In the genomic region with DNA sequence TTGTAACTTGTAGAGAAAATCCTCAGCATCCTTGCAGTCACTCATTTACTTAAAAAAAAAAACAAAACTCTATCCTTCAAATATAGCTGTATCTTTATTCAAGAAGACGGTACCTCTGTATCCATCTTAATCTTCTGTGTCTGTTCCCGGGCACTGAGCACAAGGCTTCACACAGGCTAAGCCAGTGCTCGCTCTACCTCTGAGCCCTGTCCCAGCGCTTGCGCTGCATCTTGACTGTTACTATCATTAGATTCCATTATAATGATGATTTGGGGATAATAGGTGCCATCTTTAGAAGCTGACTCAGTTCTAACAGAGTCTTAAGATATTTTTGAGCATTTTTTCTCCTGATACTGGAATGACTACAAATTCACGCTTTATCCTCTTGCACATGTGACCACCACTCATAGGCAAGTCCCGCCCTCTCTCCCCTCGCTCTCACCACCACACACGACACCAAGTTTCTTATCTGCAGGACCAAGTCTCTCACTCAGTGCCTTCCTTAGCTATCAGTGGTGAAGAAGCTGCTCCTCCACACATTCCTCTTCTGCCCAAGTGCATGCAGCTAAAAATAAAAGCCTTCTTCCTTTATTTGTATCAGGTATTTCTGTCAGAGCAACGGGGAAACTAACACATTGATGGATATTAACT, we compare ENCODE assay signal across 21 mouse cellular contexts. TPM values are rescaled to one million over a fixed set of nuclear protein-coding genes. Genes with fewer than 3 reads are reported as not detected.
DNase-seq lines count a peak whose midpoint lies in the region; ATAC-seq lines count a peak whose summit lies in the region.
"Had no signal": no experiment of that assay in that cellular context is flagged by ENCODE, and none has a peak within 500 bp of the region (broad histone marks: within the 10 kb centered on the region; RNA-seq: fewer than 3 reads in every experiment).

No protein-coding gene starts in this region.

- H3K4me3 ChIP-seq in heart, embryonic 13.5 days = no peak overlapping the region
- H3K4me3 ChIP-seq: forebrain, embryonic 15.5 days; gastrocnemius, adult 2 months; hindbrain, embryonic 13.5 days; intestine, embryonic 15.5 days; limb, embryonic 10.5 days; midbrain, embryonic 13.5 days; myocyte; neural tube, embryonic 15.5 days had no signal

- no peaks in the 10 kb centered on the region for H3K27me3 ChIP-seq in heart, embryonic 13.5 days (replicated peaks)
- H3K27me3 ChIP-seq: forebrain, embryonic 15.5 days; hindbrain, embryonic 13.5 days; intestine, embryonic 15.5 days; midbrain, embryonic 13.5 days; neural tube, embryonic 15.5 days had no signal

- peaks cover 38% of the 10 kb centered on the region for H3K4me1 ChIP-seq in heart, embryonic 13.5 days
- H3K4me1 ChIP-seq: forebrain, embryonic 15.5 days; hindbrain, embryonic 13.5 days; intestine, embryonic 15.5 days; limb, embryonic 10.5 days; midbrain, embryonic 13.5 days; neural tube, embryonic 15.5 days had no signal

- H3K9me3 ChIP-seq in heart, embryonic 13.5 days = no peaks in the 10 kb centered on the region
- H3K9me3 ChIP-seq: forebrain, embryonic 15.5 days; hindbrain, embryonic 13.5 days; intestine, embryonic 15.5 days; limb, embryonic 10.5 days; midbrain, embryonic 13.5 days; neural tube, embryonic 15.5 days had no signal

- DNase-seq in heart, adult 11 months = no peak
- DNase-seq in ZHBTc4 (ENCODE audit: low read depth, low spot score) (peak; percentile 12), liver (peak; percentile 66)
- DNase-seq in lung, postnatal 14 days = no peak
- DNase-seq in left cerebral cortex, adult 18-20 months (ENCODE audit: low spot score in 2 of 2) = no peak
- DNase-seq: B cell, adult 2 months; cerebellum, adult 11 months; cerebellum, postnatal 14 days; gastrocnemius, adult 2 months; lung, adult 2 months; lung, postnatal 4 days; thymus, postnatal 4 days had no signal

- peak overlapping the region; percentile 42 for H3K4me2 ChIP-seq in heart, embryonic 13.5 days
- H3K4me2 ChIP-seq: forebrain, embryonic 15.5 days; hindbrain, embryonic 13.5 days; intestine, embryonic 15.5 days; midbrain, embryonic 13.5 days; neural tube, embryonic 15.5 days had no signal

- WGBS in heart, embryonic 13.5 days = 46% methylated on average over 10 of the region's 10 CpGs

- no peak for ATAC-seq in heart, embryonic 13.5 days (ENCODE audit: extremely low read depth, insufficient number of reproducible peaks, low FRiP score, low TSS enrichment)
- peak; percentile 99 for ATAC-seq in megakaryocyte progenitor cell, adult 5-6 weeks (replicated peaks; ENCODE audit: poor library complexity)
- ATAC-seq: forebrain, embryonic 15.5 days; intestine, embryonic 15.5 days; midbrain, embryonic 13.5 days had no signal

- peaks cover 14% of the 10 kb centered on the region for H3K36me3 ChIP-seq in heart, embryonic 13.5 days
- H3K36me3 ChIP-seq: forebrain, embryonic 15.5 days; hindbrain, embryonic 13.5 days; midbrain, embryonic 13.5 days; neural tube, embryonic 15.5 days had no signal

- peak overlapping the region; percentile 37 for H3K27ac ChIP-seq in heart, embryonic 13.5 days (replicated peaks)
- H3K27ac ChIP-seq: forebrain, embryonic 15.5 days; gastrocnemius, adult 2 months; hindbrain, embryonic 13.5 days; intestine, embryonic 15.5 days; limb, embryonic 10.5 days; midbrain, embryonic 13.5 days; neural tube, embryonic 15.5 days had no signal

- no peak overlapping the region for H3K9ac ChIP-seq in heart, embryonic 13.5 days
- H3K9ac ChIP-seq: forebrain, embryonic 15.5 days; hindbrain, embryonic 13.5 days; intestine, embryonic 15.5 days; midbrain, embryonic 13.5 days; neural tube, embryonic 15.5 days had no signal

RNA-seq across cellular contexts. Expression of a gene that starts 28.0 kb away (rescaled TPM):
- polyA plus RNA-seq in heart, embryonic 13.5 days (2015; fragmentation: Nextera tagmentation; extraction: Ambion mirVana) = 21.2 and 22.6 TPM in 2 replicates
- total RNA-seq in megakaryocyte progenitor cell, adult 5-6 weeks (2015) = 124 and 129 TPM in 2 replicates
- total RNA-seq in megakaryocyte progenitor cell, adult 5-6 weeks (2017) = 125 and 139 TPM in 2 replicates
- 10 to 100 TPM; 89.2 to 94.1 TPM for total RNA-seq in left cerebral cortex, adult 18-20 months (2021)

RNA-seq across cellular contexts. Expression of a gene that starts 49.4 kb away (rescaled TPM):
- polyA plus RNA-seq in heart, embryonic 13.5 days (2015; fragmentation: Nextera tagmentation; extraction: Ambion mirVana) = 16.2 and 17.6 TPM in 2 replicates
- 20.8 and 23.8 TPM in 2 replicates for total RNA-seq in megakaryocyte progenitor cell, adult 5-6 weeks (2015)
- total RNA-seq in megakaryocyte progenitor cell, adult 5-6 weeks (2017) = 22.0 and 25.4 TPM in 2 replicates
- 10 to 100 TPM in 1 of 2 experiments, 1 to 10 TPM in 1; 8.2 to 10.4 TPM for total RNA-seq in left cerebral cortex, adult 18-20 months (2021)

RNA-seq across cellular contexts. Expression of a gene that starts 57.1 kb away (rescaled TPM):
- 98.9 and 104 TPM in 2 replicates for polyA plus RNA-seq in heart, embryonic 13.5 days (2015; fragmentation: Nextera tagmentation; extraction: Ambion mirVana)
- total RNA-seq in megakaryocyte progenitor cell, adult 5-6 weeks (2015) = 23.8 and 29.8 TPM in 2 replicates
- 7.6 and 8.7 TPM in 2 replicates for total RNA-seq in megakaryocyte progenitor cell, adult 5-6 weeks (2017)
- total RNA-seq in left cerebral cortex, adult 18-20 months (2021) = 10 to 100 TPM; 76.1 to 80.3 TPM

Comparison
In these comparisons a context has a peak if more than half of its experiments do, and no peak if none do; other contexts are left out.
1. DNase-seq: peak in ZHBTc4 (single experiment) and liver (single experiment); none in heart, adult 11 months (single experiment), lung, postnatal 14 days (single experiment) and left cerebral cortex, adult 18-20 months (0 of 2).